Mouse (Mus musculus): Measurements from ENCODE around the gene Ap2b1.
"Not testable (repeated sequence)": the region's sequence is repeated elsewhere in the genome, so short reads cannot be mapped to it uniquely, and the experiment has no call there.

Gene Ap2b1

DNA sequence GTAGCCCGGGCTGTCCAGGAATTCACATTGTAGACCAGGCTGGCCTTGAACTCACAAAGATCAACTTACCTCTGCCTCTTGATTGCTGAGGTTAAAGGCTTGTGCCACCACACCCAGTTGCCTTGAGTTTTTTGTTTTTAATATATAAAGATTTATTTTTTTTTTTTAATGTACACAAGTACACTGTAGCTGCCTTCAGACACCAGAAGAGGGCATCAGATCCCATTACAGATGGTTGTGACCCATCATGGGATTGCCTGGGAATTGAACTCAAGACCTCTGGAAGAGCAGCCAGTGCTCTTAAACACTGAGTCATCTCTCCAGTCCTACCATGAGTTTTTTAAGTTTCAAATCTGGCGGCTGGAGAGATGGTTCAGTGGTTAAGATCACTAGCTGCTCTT is 2.6 kb downstream of the Ap2b1 start:
- no peak for DNase-seq (ENCODE audit: low spot score)

DNA sequence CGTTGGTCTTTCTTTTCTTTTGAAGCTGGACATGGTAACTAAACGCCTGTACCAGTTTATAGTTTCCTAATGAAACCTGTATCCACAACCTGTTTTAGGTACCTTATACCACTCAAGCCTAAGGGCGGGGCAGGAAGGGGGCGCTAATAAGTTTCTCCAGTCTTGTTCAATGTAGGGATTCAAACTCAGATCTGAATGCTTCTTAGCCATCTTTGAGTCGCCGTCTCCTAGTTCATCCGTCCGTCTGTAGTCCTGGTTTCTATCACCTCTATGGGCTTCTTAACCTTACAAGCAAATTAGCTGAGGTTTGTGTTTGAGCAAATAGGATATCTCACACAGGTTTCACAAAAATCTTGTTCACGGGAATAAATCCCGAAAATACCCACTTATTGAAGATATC is 3.3 kb downstream of the Ap2b1 start:
- DNase-seq (ENCODE audit: low spot score): no peak

DNA sequence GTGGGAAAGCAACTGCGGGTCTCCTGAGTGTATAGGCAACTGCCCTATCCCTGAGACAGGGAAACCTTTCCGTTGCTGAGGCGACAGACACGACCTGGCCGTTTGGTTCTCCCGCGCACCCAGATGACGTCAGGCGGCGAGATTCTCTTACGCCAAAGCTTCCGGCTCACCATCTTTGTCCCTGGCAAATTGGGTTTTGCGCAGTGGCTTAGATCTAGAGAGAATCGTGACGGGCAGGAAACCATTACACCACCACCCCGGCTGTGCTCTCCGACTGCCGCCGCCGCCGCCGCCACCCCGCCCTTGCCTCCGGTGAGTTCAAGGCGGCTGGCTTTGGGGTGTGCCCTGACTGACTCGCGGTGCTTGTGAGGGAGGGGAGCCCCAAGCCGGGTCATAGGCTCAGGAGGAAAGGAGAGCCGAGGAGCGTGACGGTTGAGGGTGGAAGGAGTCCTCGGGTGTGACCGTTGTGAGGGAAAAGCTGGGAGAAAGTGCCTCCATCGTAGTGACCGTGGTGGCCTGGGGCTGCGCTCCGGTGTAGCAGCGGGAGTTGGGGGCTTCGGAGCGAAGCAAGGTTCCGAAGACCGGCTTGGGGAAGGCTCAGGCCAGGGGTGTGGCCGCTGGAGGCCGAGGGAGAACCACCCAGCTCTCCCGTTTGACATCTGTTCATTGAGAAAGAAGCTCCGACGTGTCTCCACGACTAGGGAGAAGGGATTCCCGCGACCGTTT is 3.9 kb downstream of the Ap2b1 start, which contains the start of gene Pex12:
Pex12 (minus strand) TSS at position 61 of the 726 bp plus-strand sequence.
- DNase-seq (ENCODE audit: low spot score): peak; percentile 94

DNA sequence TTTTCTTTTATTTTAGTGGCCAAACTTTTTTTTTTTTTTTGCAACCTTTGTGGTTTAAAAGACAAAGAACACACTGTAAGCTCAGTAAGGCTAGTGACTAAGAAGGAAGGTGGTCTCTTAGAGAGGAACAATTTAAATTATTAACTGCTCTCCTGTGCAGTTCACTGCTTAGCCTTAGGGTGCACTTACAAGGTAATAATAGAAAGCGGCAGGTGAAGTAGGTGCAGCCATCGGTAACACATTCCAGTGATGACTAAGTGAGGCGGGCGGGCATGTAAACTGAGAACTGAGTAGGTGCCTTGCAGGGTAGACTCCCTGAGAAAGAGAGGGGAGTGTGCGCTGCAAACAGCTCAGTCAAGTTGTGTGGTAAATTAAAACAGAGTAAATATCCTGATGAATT is 4.9 kb downstream of the Ap2b1 start:
- peak; percentile 45 for DNase-seq (ENCODE audit: low spot score)

DNA sequence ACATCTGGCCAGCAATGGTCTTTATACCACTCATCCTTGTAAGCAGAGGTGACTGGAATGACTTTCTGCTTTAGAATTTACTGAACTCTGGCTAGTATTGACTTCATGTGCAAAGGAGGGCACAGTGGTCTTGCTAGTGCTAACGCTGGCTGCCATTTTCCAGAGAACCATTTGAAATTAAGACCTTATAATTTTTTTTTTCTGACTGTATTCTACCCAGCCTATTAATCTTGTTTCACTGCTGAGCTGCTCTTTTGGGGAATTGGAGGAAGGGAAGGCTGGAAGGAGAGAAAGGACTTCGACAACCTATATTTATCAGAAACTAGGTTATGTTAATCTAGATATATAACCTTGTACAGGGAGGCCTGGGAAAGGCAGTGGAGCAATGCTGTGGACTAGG is 5.7 kb downstream of the Ap2b1 start:
- no peak for DNase-seq (ENCODE audit: low spot score)

DNA sequence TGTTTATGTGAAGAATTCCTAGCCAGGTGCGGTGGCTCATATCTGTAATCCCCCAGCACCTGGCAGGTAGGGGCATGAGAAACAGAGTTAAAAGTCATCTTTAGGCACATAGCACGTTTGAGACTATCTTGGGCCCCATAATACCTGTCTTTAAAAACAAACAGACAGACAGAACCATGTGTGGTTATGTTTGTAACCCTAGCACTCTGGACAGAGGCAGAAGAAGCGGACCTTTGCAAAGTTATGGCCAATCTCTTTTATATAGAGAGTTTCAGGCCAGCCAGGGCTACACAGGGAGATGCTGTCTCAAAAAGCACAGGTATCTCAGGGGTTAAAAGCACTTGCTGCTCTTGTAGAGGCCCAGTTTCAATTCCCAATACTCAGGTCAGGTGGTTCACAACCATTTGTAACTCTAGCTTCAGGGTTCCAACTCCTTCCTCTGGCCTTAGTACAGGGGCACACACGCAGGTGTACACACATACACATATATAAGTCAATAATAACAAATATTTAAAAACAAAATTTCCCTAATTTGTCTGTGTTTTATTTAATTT is 8.0 kb downstream of the Ap2b1 start:
- no peak for DNase-seq (ENCODE audit: low spot score)

DNA sequence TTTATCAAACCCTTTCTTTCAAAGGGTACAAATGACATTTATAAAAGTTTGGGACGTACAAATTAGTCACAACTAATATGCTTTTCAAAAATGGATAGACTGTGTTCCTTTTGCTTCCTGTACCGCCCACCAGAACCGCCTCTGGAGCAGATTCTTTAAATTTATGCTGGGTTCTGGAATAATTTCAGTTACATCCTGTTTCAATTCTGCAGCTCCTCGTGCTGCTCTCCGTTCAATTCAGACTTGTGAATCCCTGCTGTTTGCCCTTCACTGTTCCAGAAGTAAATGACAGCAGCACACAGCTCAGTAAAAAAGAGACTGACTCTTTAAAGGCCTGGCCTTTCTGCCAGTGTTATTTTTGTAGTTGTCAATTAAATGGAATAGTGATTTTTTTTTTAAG is 13.6 kb downstream of the Ap2b1 start:
- no peak for DNase-seq (ENCODE audit: low spot score)

DNA sequence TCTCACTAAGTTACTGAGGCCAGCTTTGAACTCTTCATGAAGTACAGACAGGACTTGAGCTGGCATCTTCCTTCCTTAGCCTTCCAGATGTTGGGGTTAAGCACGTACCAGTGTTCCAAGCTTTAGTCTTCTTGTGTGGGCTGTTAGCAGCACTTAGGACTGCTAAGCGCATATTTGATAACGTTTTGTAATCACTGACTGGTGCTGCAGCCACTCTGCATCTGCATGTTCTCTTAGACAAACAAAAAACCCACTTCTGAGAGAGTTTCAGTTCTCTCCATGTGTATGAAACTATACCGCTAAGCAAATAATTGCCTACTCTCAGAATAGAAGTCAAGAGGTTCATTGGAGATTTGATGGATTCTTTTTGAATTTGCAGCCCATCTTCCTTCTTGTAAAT is 20.2 kb downstream of the Ap2b1 start:
- no peak for DNase-seq (ENCODE audit: low spot score)

DNA sequence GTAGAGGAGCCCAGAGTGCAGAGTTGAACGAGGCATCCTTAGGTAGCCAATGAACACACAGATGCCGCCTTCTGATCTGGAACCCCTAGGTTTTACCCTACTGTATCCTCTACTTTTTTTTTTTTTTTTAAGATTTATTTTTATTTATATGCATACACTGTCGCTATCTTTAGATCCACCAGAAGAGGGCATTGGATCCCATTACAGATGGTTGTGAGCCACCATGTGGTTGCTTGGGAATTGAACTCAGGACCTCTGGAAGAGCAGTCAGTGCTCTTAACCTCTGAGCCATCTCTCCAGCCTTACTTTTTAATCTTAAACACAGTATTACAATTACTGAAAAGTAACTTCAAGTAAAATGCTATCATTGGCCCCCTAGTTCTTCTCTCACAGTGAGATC is 27.9 kb downstream of the Ap2b1 start:
- DNase-seq (ENCODE audit: low spot score): not testable (repeated sequence)

DNA sequence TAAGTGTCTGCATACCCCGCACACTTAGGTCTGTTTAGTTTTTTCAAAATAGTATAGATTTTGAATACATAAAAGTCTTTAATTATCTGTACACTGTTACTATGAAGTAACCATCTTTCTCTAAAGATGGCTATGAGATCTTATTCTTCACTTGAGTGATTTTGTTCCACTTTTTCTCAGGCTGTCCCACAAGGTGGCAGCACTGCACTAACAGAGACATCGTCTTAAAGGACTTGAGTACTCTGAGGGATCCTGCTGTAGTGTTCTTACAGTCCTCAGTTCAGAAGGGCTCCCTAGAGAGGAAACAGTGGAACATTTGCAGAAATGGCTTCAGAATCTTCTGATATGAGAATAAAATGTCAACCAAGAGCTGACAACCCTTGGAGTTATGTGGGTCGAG is 28.6 kb downstream of the Ap2b1 start:
- peak; percentile 51 for DNase-seq (ENCODE audit: low spot score)

DNA sequence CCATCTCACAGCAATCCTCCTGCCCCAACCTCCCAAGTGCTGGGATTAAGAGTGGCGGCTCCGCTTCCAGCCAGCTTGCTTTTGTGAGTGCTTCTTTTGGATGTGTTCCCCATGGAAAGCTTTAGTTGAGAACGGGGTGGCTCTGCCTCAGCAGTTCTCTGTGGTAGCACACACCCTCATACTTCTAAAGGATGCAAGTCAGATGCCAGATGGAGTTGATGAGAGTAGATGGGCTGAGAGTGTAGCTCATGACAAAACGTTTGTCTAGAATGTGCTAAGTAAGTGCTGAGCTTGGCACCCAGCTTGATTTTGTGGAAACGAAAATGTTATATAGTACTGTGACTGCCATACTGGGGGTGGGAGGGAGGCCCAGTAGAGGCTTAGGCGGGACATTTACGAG is 37.0 kb downstream of the Ap2b1 start:
- DNase-seq (ENCODE audit: low spot score): no peak

DNA sequence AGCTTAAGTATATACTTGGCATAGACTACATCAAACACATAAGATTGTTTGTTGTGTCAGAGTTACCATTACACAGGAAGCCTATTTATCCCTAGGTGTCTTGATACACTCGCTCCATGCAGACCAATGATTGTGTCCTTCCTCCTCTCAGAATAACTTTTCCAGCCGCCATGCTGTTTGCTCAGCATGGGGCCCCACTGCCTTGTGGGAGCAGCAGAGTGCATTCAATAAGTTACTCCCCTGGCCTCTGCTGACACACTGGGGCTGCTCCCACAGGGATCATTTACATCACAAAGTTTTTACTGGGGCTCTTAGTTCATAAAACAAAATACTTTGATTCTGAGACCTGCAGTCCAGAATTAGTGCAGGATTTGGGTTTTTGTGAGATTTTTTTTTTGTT is 40.9 kb downstream of the Ap2b1 start:
- DNase-seq (ENCODE audit: low spot score): no peak

DNA sequence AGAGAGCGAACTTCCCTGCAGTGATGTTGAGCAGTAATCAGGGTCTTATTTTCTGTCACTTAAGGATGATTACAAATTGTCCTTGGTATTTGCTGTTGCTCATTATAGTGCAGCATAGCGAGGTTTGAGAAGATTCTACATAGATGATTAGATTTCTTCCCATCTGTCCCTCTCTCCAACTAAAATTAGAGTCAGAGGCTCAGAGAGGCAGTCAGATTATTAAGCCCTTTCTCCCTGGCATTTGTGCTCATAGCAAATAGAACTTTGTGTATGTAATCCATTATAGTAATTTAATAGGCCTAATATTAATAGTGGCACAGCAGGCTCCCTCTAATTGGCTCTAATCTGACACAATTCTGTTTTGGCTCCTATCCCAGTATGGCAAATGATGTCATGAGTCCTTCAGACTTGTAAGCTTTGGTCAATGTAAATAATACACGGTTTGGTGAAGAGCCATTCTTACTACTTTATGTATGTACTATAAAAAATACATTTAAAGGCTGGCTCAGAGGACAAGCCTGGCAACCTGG is 43.0 kb downstream of the Ap2b1 start:
- no peak for DNase-seq (ENCODE audit: low spot score)

DNA sequence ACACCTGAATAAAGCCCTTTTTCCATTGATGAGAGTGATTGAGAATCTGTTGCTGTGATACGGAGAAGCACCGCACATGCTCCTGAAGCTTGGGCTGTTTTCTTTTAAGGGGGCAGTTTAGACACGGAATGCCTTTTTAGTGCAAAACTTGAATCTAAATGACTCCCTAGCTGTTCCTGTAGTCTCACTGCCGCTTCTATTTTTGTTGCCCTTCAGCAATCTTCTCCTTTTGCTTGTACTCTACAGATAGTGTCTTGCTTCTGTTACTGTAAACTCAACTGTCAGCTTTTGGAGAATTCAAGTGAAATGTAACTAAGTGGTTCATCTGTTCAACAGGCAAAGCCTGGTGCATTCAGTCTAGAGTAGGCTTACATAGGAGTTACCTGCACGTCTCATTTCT is 56.6 kb downstream of the Ap2b1 start:
- DNase-seq (ENCODE audit: low spot score): no peak

DNA sequence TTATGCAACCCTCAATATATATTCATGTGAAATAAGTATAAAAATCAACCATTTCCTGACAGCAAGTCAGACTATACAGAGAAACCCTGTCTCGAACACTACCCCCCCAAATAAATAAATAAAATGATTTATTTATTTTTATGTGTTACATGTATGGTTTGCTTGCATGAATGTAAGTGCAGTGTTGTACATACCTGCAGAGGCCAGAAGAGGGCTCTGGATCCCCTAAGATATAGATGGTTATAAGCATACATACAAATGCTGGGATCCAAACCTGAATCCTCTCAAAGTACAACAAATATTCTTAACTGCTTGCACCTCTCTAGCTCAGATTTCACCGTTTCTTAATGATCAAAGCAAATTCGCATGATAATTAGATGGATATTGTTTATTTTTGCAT is 58.6 kb downstream of the Ap2b1 start:
- DNase-seq (ENCODE audit: low spot score): peak; percentile 12

DNA sequence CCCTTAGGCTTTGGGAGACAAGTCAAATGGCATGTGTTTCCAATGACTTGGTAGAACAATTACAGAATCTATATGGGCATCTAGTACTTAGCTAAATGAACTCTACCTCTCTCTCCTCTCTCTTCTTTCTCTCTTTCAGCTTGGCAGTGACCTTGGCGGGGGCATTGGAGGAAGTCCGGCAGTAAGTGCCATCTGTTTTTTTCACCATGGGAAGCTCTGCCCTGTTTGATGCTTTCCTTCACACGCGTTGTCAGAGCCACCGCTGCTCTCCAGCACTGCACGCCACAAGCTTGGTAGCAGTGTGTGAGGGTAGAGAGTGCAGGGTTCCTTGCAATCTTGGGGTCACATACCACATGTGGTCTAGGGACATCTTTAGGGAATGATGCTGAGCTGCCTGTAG is 65.8 kb downstream of the Ap2b1 start:
- DNase-seq (ENCODE audit: low spot score): no peak

DNA sequence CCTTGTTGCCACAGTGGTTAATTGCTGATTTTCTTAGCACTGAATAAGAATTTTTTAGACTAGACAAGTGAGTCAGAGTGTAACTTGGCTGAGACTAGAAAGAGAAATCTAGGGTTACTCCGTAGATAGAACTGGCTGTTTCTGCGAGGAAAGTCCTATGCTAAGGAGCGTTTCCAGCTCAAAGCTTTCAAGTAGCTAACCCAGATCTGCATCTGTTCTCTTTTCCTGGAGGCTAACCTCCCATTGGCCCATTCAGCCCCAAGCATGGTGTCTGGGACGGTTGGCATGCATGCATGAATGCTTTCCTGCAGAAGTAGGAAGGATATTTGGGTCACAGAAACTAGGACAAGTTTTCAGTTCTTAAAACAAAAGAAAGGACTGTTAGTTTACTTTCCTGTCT is 72.4 kb downstream of the Ap2b1 start:
- DNase-seq (ENCODE audit: low spot score): no peak

DNA sequence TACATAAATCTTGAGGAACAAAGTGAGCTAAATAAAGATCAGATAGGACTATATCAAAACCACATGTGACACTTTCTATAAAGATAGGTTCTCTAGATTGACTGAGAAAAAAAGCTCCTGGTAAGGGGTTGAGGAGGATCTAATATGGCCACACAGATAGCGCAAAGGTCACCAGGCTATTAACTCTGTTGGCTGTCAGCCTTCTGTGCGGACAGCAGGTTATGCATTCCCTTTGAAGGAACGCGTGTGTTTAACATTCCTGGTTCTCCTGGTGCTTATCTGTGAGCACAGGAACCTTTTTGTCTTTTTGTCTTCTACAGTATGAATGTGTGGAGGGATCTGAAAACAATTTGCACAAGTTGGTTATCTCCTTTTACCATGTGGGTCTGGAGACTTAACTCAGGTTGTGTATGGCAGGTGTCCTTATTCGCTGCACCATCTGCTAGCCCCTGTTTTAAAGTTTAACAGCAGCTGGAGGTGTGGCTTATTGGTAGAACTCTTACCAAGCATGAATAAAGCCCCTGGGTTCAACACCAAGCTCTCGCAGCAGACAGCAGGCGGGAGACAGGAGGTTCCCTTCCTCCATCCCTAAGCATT is 81.0 kb downstream of the Ap2b1 start:
- no peak for DNase-seq (ENCODE audit: low spot score)

DNA sequence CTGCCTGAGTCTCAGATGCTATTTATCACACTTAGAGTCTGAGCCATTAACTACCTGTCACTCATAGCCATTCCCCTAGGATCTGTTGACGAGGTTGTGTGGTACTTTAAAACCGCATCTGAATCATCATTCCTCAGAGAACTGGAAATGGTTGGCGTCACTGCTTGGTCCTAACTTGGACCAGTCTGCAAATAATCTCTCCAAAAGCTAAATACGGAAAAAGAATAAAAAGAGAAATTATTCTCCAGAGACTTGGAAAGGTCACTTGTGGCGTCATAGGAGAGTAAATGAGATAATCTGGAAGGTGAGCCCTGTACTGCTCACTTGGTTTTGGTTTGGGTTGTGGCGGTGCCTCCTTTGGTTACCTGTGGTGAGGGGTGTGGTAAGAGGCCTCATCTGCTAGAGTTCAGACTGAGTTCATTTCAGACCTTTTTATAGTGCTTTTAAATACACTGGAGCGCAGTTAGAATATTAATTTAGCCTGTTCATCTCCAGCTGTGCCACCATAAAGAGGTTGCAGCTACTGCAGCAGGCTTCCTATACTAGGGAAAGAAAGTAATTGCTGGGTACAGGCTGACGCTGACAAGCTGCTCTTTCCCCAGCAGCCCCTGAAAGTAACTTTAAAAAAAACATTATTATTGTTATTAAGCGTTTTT is 84.2 kb downstream of the Ap2b1 start:
- DNase-seq (ENCODE audit: low spot score): no peak

DNA sequence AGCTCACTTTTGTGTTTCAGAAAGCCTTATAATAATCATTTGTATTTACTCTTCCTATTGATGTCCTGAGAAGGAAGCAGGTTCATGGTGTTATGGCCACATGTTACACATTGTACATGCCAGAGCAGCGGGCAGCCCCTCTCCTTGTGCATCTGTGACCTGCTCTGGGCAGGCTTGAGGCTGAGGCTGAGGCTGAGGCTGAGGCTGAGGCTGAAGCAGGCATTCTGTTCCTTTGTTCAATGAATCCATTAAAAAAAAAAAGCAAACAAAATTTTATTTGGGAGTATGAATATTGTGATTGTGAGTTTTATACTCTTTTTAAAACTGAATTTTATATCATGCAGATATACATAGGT is 84.7 kb downstream of the Ap2b1 start:
- DNase-seq (ENCODE audit: low spot score): no peak

DNA sequence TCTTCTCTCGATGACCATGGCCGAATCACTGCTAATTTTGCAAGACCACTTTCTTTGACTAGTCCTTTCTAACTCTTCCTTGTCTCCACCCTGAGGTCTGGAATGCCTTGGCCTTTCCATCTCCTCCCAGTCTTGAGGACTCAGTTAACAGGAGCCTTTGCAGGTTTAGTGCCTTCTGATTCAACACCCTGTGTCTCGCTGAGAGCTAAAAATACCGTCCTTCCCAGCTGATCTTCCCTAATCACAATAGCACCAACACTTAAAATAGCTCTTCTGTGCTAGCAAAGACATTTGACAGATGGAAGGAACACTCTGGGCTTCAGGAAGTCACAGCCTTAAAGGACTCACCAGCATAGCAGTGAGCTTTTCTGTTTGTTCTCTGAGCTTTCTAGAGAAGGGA is 94.2 kb downstream of the Ap2b1 start:
- DNase-seq (ENCODE audit: low spot score): no peak

DNA sequence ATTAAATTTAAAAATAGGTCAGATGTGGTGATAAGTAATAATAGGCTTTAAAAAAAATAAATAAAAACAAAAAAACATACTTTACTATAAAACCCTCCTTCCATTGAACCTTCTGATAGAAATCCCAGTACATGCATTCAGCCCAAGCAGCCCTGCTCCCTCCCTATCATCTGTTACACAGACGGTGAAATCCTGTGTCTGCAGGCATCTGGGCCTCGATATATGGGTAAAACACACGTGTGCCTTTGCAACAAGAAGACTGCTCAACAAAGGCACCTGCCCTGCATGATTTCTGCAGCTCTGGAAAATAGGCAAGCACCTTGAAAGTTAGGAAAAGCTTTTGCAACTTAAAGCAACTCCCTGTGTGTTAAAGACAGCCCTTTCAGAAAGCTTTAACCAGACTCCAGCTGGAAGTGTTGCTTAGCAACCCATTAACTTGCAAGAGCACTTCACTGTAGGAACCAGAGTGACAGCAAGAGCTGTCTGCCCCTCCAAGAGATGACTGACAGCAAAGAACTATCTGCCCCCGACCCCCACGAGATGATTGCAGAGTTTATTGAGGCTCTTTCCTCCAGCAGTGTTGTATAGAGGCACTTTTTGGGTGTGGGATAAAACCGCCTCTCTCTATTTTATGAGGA is 96.1 kb downstream of the Ap2b1 start:
- DNase-seq (ENCODE audit: low spot score): no peak

DNA sequence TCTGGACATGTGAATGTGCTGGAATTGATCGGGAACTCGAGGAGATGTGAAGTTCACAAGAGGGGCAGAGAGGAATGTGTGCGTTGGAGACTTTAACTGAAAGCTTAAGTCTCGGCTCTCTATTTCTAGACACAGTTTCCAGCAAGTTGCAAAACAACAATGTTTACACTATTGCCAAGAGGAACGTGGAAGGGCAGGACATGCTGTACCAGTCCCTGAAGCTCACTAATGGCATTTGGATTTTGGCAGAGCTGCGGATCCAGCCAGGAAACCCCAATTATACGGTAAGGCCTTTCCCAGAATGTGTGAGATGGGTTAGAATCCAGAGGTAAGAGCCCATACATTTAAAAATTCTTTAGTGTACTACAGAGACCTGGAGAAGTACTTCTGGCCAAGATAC is 98.8 kb downstream of the Ap2b1 start:
- no peak for DNase-seq (ENCODE audit: low spot score)

Data from urinary bladder, postnatal 14 days (tissue).